Mouse (Mus musculus): Measurements from ENCODE around the gene Cdk1. TPM values are rescaled to one million over a fixed set of nuclear protein-coding genes. Genes with fewer than 3 reads are reported as not detected.
"Not testable (repeated sequence)": the region's sequence is repeated elsewhere in the genome, so short reads cannot be mapped to it uniquely, and the experiment has no call there.

Cdk1 gene
- total RNA-seq, 2 experiments from 2014 or later: not detected

- Histone ChIP-seq H3K4me3 (no peak overlapping the region), H3K27ac (no peak overlapping the region)
- no peak for DNase-seq
- TF ChIP-seq CTCF (IDR thresholded peaks at IDR 0.05): no peak
- intact Hi-C loops (cut with DNase I): no loop called here
Measured at GRCm38 (mm10) chr10:69372061-69372460, 19.3 kb upstream of the Cdk1 start.

DNA sequence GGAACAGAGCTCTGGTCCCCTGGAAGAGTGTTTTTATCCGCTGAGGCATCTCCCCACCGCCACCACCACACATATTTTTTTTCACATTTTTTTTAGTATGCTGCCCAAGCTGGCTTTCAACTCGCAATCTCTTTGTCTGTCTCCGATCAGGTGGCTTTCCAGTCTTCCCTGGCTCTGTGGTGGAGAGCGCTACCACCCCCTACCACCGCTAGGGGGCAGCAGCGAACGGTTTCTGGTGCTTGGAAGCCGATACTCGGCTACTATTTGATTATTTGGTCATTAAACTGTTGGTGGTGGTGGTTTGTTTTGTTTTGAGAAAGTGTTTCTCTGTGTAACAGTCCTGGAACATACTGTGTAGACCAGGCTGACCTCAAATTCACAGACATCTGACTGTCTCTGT lies 18.7 kb upstream of the Cdk1 start:
- intact Hi-C loops (cut with DNase I): no loop called here
- H3K27ac ChIP-seq: no peak overlapping the region
- H3K4me3 ChIP-seq: no peak overlapping the region
- DNase-seq: peak; percentile 37
- TF ChIP-seq CTCF (IDR thresholded peaks at IDR 0.05): peak; percentile 75

DNA sequence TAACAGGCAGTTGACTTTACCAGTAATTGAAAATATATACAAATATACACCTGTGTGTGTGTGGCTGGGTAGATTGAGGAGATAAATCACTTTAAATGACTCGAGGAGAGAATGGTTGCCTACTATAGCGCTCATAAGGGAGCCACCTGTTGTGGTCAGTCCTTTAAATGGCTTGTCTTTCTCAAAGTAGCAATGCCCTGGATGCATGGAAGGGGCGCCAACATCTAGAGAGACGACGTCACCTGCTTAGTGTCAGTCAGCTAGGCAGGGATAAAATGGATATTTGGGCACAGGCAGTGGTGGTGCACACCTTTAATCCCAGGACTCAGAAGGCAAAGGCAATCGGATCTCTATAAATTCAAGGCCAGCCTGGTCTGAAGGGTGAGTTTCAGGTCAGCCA lies 16.6 kb upstream of the Cdk1 start:
- Histone ChIP-seq H3K4me3 (no peak overlapping the region), H3K27ac (no peak overlapping the region)
- intact Hi-C loops (cut with DNase I): no loop called here
- TF ChIP-seq CTCF (IDR thresholded peaks at IDR 0.05): no peak
- no peak for DNase-seq

- DNase-seq: no peak
- TF ChIP-seq CTCF (IDR thresholded peaks at IDR 0.05): peak; percentile 42; the same call in 1 of the 2 replicates
- intact Hi-C loops (cut with DNase I): no loop called here
Measured at GRCm38 (mm10) chr10:69366877-69367387, 14.2 kb upstream of the Cdk1 start.

DNA sequence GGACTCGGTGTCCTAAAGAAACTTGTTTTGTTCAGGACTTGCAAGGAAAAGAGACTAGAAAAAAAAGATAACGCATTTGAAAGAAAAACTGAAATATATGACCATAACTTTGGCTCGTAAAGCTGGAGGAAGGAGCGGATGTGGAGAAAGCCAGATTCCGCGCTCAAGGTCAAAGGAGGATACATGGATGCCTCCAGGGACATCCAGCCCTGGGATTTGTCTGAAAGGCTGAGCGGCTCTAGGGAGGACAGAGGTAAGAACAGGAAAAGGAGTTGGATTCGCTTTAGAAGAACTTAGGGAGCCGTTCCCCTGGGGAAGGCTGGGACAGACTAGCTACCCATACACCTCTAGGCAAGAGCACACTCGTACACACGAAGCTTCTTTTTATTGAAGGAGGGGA lies 13.5 kb upstream of the Cdk1 start:
- no peak overlapping the region for H3K4me3 ChIP-seq
- H3K27ac ChIP-seq: no peak overlapping the region
- DNase-seq: no peak
- TF ChIP-seq CTCF (IDR thresholded peaks at IDR 0.05): no peak
- intact Hi-C loops (cut with DNase I): no loop called here

More at GRCm38 (mm10) chr10:69366877-69367387, 14.2 kb upstream of the Cdk1 start:
- Histone ChIP-seq H3K27ac (no peak overlapping the region), H3K4me3 (no peak overlapping the region)

DNA sequence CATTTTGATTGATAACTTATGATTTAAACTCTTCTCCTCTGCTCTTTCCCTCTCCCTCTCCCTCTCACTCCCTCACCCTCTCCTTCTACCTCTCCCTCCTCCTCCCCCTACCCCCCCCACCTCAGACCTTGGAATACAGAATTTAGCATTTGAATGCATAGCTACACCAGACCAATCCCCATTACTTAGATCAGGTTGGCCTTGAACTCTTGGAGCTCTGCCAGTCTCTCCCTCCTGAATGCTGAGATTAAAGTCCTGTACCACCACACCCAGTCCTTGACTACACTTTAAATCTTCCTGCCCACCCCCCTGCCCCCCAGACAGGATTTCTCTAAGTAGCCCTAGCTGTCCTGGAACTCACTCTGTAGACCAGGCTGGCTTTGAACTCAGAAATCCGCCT lies 6.9 kb upstream of the Cdk1 start:
- intact Hi-C loops (cut with DNase I): no loop called here
- no peak for TF ChIP-seq CTCF (IDR thresholded peaks at IDR 0.05)
- H3K27ac ChIP-seq: no peak overlapping the region

GRCm38 (mm10) chr10:69353086-69353479 lies 345 bp upstream of the Cdk1 start:
- H3K4me3 ChIP-seq: peak overlapping the region; percentile 75
- peak overlapping the region; percentile 41; the same call in 1 of the 2 replicates for H3K27ac ChIP-seq
- intact Hi-C loops (cut with DNase I); DNase-seq: not testable (repeated sequence)

More for the DNA sequence above, 6.9 kb upstream of the Cdk1 start:
- no peak overlapping the region for H3K4me3 ChIP-seq
- DNase-seq: no peak

DNA sequence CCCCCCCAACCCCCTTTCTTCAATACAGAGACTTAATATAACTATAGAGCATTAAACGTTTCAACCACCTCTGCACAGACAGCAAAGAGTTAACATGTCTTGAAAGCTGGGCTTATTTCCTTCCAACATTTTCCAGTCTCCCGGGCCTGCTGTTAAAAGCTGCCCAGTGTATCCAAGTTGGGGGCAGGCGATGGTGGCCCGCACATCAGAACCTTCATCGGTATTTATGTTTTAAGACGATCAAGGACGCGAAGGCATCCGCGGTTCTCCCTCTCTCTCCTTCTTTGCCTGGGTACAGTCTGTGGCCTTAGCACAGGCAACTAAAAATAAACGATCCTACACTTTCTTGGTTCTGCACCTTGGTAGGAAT lies 911 bp downstream of the Cdk1 start:
- DNase-seq: no peak
- Histone ChIP-seq H3K4me3 (peak overlapping the region; percentile 75), H3K27ac (no peak overlapping the region)
- no peak for TF ChIP-seq CTCF (IDR thresholded peaks at IDR 0.05)
- intact Hi-C loops (cut with DNase I): no loop called here

DNA sequence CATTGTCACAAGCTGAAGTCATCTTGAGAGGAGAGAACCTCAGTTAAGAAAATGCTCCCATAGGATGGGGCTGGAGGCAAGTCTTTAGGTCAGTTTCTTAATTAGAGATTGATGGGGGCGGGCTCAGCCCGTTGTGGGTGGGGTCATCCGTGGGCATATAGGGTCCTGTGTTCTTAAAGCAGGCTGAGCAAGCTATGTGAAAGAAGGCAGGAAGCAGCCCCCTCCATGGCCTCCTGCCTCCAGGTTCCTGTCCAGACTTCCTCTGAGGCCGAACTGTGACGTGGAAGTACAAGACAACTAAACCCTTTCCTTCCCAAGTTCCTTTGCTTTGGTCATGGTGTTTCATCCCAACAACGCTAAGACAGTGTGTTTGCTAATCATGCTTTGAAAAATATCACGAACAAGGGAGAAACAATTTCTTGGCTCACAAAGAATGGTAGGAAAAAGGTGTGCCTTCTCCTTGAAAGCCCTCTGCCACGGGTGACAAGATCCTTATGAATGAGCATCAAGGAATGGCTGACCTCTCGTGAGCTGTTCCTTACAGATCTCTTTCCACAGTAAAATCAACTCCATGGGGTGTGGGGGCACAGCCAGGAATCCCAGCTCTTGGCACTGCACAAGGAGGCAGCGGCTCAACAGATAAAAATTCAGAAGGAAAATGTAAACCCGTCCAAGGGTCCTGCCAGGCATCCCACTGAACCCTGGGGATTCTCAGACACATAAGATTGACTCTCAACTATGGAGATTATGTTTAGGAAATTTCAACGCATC lies 1.5 kb downstream of the Cdk1 start:
- no peak overlapping the region for H3K27ac ChIP-seq
- no peak for TF ChIP-seq CTCF (IDR thresholded peaks at IDR 0.05)

DNA sequence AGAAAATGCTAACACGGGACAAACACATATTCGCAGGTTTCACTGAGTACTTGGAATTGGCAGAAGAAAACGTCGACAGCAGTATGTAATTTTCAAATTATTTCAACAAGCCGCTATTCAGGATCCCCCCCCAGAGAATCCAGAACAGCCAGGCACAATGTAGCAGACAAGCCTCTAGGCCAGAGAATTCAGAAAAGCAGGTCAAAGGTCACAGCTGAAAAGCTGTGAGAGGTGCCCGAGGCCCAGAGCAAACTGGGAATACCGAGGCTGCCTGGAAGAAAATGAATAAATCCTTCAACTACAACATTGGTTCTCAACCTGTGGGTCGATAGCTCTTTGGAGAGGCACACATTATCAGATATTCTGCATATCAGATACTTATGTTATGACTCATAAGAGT lies 4.5 kb downstream of the Cdk1 start:
- intact Hi-C loops (cut with DNase I): no loop called here
- H3K4me3 ChIP-seq: no peak overlapping the region
- H3K27ac ChIP-seq: no peak overlapping the region
- no peak for DNase-seq
- TF ChIP-seq CTCF (IDR thresholded peaks at IDR 0.05): no peak

More for the DNA sequence above, 1.5 kb downstream of the Cdk1 start:
- H3K4me3 ChIP-seq: peak overlapping the region; percentile 75; the same call in 1 of the 2 replicates
- DNase-seq: no peak
- intact Hi-C loops (cut with DNase I): no loop called here

DNA sequence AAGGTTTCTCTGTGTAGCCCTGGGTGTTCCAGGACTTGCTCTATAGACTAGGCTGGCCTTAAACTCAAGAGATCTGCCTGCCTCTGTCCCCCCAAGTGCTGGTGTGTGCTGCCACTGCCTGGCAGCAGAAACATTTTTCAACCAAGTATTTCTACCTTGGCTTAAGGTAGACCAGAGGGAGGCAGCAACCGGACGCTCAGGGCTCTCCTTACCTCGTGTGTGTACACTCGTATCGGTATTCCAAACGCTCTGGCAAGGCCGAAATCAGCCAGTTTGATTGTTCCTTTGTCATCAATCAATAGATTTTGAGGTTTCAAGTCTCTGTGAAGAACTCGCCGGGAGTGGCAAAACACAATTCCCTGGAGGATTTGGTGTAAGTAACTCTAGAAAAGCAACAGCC lies 10.4 kb downstream of the Cdk1 start:
- Histone ChIP-seq H3K4me3 (no peak overlapping the region), H3K27ac (no peak overlapping the region)
- TF ChIP-seq CTCF (IDR thresholded peaks at IDR 0.05): no peak
- DNase-seq: no peak
- intact Hi-C loops (cut with DNase I): no loop called here

GRCm38 (mm10) chr10:69341570-69342227 lies 11.0 kb downstream of the Cdk1 start:
- no peak for TF ChIP-seq CTCF (IDR thresholded peaks at IDR 0.05)
- no peak overlapping the region for H3K27ac ChIP-seq
- no peak overlapping the region for H3K4me3 ChIP-seq
- intact Hi-C loops (cut with DNase I): no loop called here
- DNase-seq: no peak

DNA sequence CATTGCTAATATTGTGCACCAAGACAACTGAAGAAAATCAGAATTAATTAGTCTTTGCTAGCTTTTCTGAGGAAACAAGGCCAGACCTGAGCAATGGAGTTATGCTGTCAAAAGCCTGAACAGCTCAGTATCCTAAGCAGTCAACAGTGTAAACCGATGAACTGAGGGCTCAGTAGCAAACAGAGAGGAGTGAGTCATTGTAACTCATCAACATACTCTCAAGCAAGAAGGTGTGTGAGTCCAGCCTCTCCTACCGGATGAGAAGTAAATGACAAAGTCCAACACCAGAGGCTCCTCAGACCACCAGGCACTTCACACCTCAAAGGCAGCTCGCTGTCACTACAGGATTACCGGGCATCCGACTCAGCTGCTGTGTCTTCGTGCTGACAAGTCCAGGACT lies 12.7 kb downstream of the Cdk1 start:
- intact Hi-C loops (cut with DNase I): no loop called here
- no peak for DNase-seq
- H3K27ac ChIP-seq: no peak overlapping the region
- no peak overlapping the region for H3K4me3 ChIP-seq
- no peak for TF ChIP-seq CTCF (IDR thresholded peaks at IDR 0.05)

Measured in gastrocnemius, adult 2 months (tissue).